In genomic region chr6:124536125-124536829, GRCm38 (mm10) we compare ENCODE assay signal across 14 mouse cellular contexts. TPM values are rescaled to one million over a fixed set of nuclear protein-coding genes. Genes with fewer than 3 reads are reported as not detected.
"Had no signal": no experiment of that assay in that cellular context is flagged by ENCODE, and none has a peak within 500 bp of the region (broad histone marks: within the 10 kb centered on the region; RNA-seq: fewer than 3 reads in every experiment).

No protein-coding gene starts in this region.

RNA-seq across cellular contexts. Expression of gene C1s1, which starts 5.9 kb away (rescaled TPM):
- total RNA-seq: monocyte, adult 5-6 weeks; neutrophil, adult 5-6 weeks had no signal

RNA-seq across cellular contexts. Expression of gene C1ra, which starts 24.1 kb away (rescaled TPM):
- polyA plus RNA-seq: midbrain, embryonic 11.5 days had no signal

RNA-seq across cellular contexts. Expression of gene C1rb, which starts 33.8 kb away (rescaled TPM):
- total RNA-seq: midbrain, postnatal 0 days; monocyte, adult 5-6 weeks; neutrophil, adult 5-6 weeks had no signal
- polyA plus RNA-seq: liver, embryonic 16.5 days; lung, embryonic 14.5 days; lung, embryonic 16.5 days; midbrain, embryonic 11.5 days; midbrain, embryonic 13.5 days; midbrain, embryonic 15.5 days; midbrain, postnatal 0 days; neural tube, embryonic 12.5 days; neural tube, embryonic 14.5 days; stomach, embryonic 15.5 days; stomach, postnatal 0 days; thymus, adult 2 months had no signal

RNA-seq across cellular contexts. Expression of gene C1rl, which starts 43.4 kb away (rescaled TPM):
- total RNA-seq: midbrain, postnatal 0 days had no signal
